Mouse (Mus musculus) heart, adult 18-20 months (tissue): ENCODE data around the gene Smc1a. TPM values are rescaled to one million over a fixed set of nuclear protein-coding genes. Genes with fewer than 3 reads are reported as not detected.

ENCODE experiments used
- total RNA-seq, 2 experiments: library from RNA; stranded (reverse); gene quantifications; 2 replicates each; pipeline ENCODE4 v1.2.3; 2021

The Smc1a gene
- total RNA-seq, 2 experiments from 2014 or later = 21.1 to 23.9 TPM

Other genes with a start within 250 kb of the Smc1a start
- gene Huwe1, start 215.6 kb upstream of the Smc1a start, total RNA-seq = 100 to 1,000 TPM; 164 to 165 TPM
- gene Hsd17b10, start 14.6 kb upstream of the Smc1a start, total RNA-seq = 100 to 1,000 TPM; 218 to 254 TPM
- under 1 TPM; 0.27 to 0.44 TPM for gene Ribc1, start 133 bp upstream of the Smc1a start, total RNA-seq
- 10 to 100 TPM; 63.0 to 85.4 TPM for gene Iqsec2, start 127.8 kb downstream of the Smc1a start, total RNA-seq
- gene Kdm5c, start 216.6 kb downstream of the Smc1a start, total RNA-seq = 10 to 100 TPM; 30.8 to 48.1 TPM